Mouse (Mus musculus): ENCODE data around the gene Pitpnb. TPM values are rescaled to one million over a fixed set of nuclear protein-coding genes. Genes with fewer than 3 reads are reported as not detected.

The Pitpnb gene
- polyA plus RNA-seq, 1 experiment, result 0.76 TPM

GRCm38 (mm10) chr5:111401879-111402650 lies 71.5 kb downstream of the Pitpnb start:
- TF ChIP-seq GATA1 (IDR thresholded peaks at IDR 0.05; ENCODE audit: low read length), result no peak
- TF ChIP-seq TAL1 (IDR thresholded peaks at IDR 0.05; ENCODE audit: low read length), result no peak
- peaks cover 15% of the 10 kb centered on the region for H3K4me1 ChIP-seq (ENCODE audit: control insufficient read depth)
- no peak overlapping the region for H3K4me3 ChIP-seq (replicated peaks)
- peaks cover 15% of the 10 kb centered on the region for H3K27me3 ChIP-seq (ENCODE audit: control insufficient read depth)
- no peaks in the 10 kb centered on the region; the same call in 1 of the 2 replicates for H3K9me3 ChIP-seq (ENCODE audit: control insufficient read depth, low read length)
- no peaks in the 10 kb centered on the region for H3K36me3 ChIP-seq (ENCODE audit: control insufficient read depth)

- Histone ChIP-seq H3K4me3 (replicated peaks) (no peak overlapping the region), H3K36me3 (ENCODE audit: control insufficient read depth) (no peaks in the 10 kb centered on the region), H3K9me3 (ENCODE audit: control insufficient read depth, low read length) (no peaks in the 10 kb centered on the region; the same call in 1 of the 2 replicates), H3K4me1 (ENCODE audit: control insufficient read depth) (peaks cover 15% of the 10 kb centered on the region), H3K27me3 (ENCODE audit: control insufficient read depth) (peaks cover 14% of the 10 kb centered on the region)
- no peak for TF ChIP-seq TAL1 (IDR thresholded peaks at IDR 0.05; ENCODE audit: low read length)
- TF ChIP-seq GATA1 (IDR thresholded peaks at IDR 0.05; ENCODE audit: low read length), result no peak
Observed at GRCm38 (mm10) chr5:111402651-111402996, 72.1 kb downstream of the Pitpnb start.

- H3K4me3 ChIP-seq (replicated peaks), result no peak overlapping the region
- no peak for TF ChIP-seq GATA1 (IDR thresholded peaks at IDR 0.05; ENCODE audit: low read length)
- TF ChIP-seq TAL1 (IDR thresholded peaks at IDR 0.05; ENCODE audit: low read length), result no peak
- peaks cover 15% of the 10 kb centered on the region for H3K4me1 ChIP-seq (ENCODE audit: control insufficient read depth)
- H3K9me3 ChIP-seq (ENCODE audit: control insufficient read depth, low read length), result no peaks in the 10 kb centered on the region; the same call in 1 of the 2 replicates
- peaks cover 19% of the 10 kb centered on the region for H3K27me3 ChIP-seq (ENCODE audit: control insufficient read depth)
- no peaks in the 10 kb centered on the region for H3K36me3 ChIP-seq (ENCODE audit: control insufficient read depth)
Observed at GRCm38 (mm10) chr5:111404721-111405120, 74.2 kb downstream of the Pitpnb start.

- peaks cover 4% of the 10 kb centered on the region for H3K4me1 ChIP-seq (ENCODE audit: control insufficient read depth)
- peaks cover 24% of the 10 kb centered on the region for H3K27me3 ChIP-seq (ENCODE audit: control insufficient read depth)
- H3K9me3 ChIP-seq (ENCODE audit: control insufficient read depth, low read length), result no peaks in the 10 kb centered on the region
- TF ChIP-seq TAL1 (IDR thresholded peaks at IDR 0.05; ENCODE audit: low read length), result no peak
- no peak for TF ChIP-seq GATA1 (IDR thresholded peaks at IDR 0.05; ENCODE audit: low read length)
- no peak overlapping the region for H3K4me3 ChIP-seq (replicated peaks)
- H3K36me3 ChIP-seq (ENCODE audit: control insufficient read depth), result no peaks in the 10 kb centered on the region
Observed at GRCm38 (mm10) chr5:111408470-111409105, 78.0 kb downstream of the Pitpnb start.

- Histone ChIP-seq H3K4me1 (ENCODE audit: control insufficient read depth) (no peaks in the 10 kb centered on the region), H3K4me3 (replicated peaks) (no peak overlapping the region), H3K36me3 (ENCODE audit: control insufficient read depth) (no peaks in the 10 kb centered on the region), H3K9me3 (ENCODE audit: control insufficient read depth, low read length) (no peaks in the 10 kb centered on the region), H3K27me3 (ENCODE audit: control insufficient read depth) (peaks cover 33% of the 10 kb centered on the region)
- TF ChIP-seq TAL1 (IDR thresholded peaks at IDR 0.05; ENCODE audit: low read length) (no peak), GATA1 (IDR thresholded peaks at IDR 0.05; ENCODE audit: low read length) (no peak)
Observed at GRCm38 (mm10) chr5:111409412-111410044, 79.0 kb downstream of the Pitpnb start.

- no peaks in the 10 kb centered on the region for H3K36me3 ChIP-seq (ENCODE audit: control insufficient read depth)
- peaks cover 45% of the 10 kb centered on the region for H3K27me3 ChIP-seq (ENCODE audit: control insufficient read depth)
Observed at GRCm38 (mm10) chr5:111410665-111411064, 80.1 kb downstream of the Pitpnb start.

GRCm38 (mm10) chr5:111414192-111414591 lies 83.6 kb downstream of the Pitpnb start:
- no peaks in the 10 kb centered on the region for H3K4me1 ChIP-seq (ENCODE audit: control insufficient read depth)
- TF ChIP-seq TAL1 (IDR thresholded peaks at IDR 0.05; ENCODE audit: low read length) (no peak), GATA1 (IDR thresholded peaks at IDR 0.05; ENCODE audit: low read length) (no peak)
- H3K4me3 ChIP-seq (replicated peaks), result no peak overlapping the region
- peaks cover 75% of the 10 kb centered on the region for H3K27me3 ChIP-seq (ENCODE audit: control insufficient read depth)
- no peaks in the 10 kb centered on the region; the same call in 1 of the 2 replicates for H3K9me3 ChIP-seq (ENCODE audit: control insufficient read depth, low read length)
- H3K36me3 ChIP-seq (ENCODE audit: control insufficient read depth), result no peaks in the 10 kb centered on the region

More at GRCm38 (mm10) chr5:111410665-111411064, 80.1 kb downstream of the Pitpnb start:
- TF ChIP-seq TAL1 (IDR thresholded peaks at IDR 0.05; ENCODE audit: low read length), result no peak
- no peak for TF ChIP-seq GATA1 (IDR thresholded peaks at IDR 0.05; ENCODE audit: low read length)
- Histone ChIP-seq H3K9me3 (ENCODE audit: control insufficient read depth, low read length) (no peaks in the 10 kb centered on the region), H3K4me3 (replicated peaks) (no peak overlapping the region), H3K4me1 (ENCODE audit: control insufficient read depth) (no peaks in the 10 kb centered on the region)

GRCm38 (mm10) chr5:111414770-111415249 lies 84.2 kb downstream of the Pitpnb start:
- Histone ChIP-seq H3K9me3 (ENCODE audit: control insufficient read depth, low read length) (no peaks in the 10 kb centered on the region; the same call in 1 of the 2 replicates), H3K4me1 (ENCODE audit: control insufficient read depth) (no peaks in the 10 kb centered on the region), H3K4me3 (replicated peaks) (no peak overlapping the region), H3K27me3 (ENCODE audit: control insufficient read depth) (peaks cover 77% of the 10 kb centered on the region), H3K36me3 (ENCODE audit: control insufficient read depth) (no peaks in the 10 kb centered on the region)
- TF ChIP-seq TAL1 (IDR thresholded peaks at IDR 0.05; ENCODE audit: low read length), result no peak
- no peak for TF ChIP-seq GATA1 (IDR thresholded peaks at IDR 0.05; ENCODE audit: low read length)

- no peak overlapping the region for H3K4me3 ChIP-seq (replicated peaks)
- no peaks in the 10 kb centered on the region for H3K4me1 ChIP-seq (ENCODE audit: control insufficient read depth)
- TF ChIP-seq GATA1 (IDR thresholded peaks at IDR 0.05; ENCODE audit: low read length) (no peak), TAL1 (IDR thresholded peaks at IDR 0.05; ENCODE audit: low read length) (no peak)
- no peaks in the 10 kb centered on the region; the same call in 1 of the 2 replicates for H3K9me3 ChIP-seq (ENCODE audit: control insufficient read depth, low read length)
- H3K27me3 ChIP-seq (ENCODE audit: control insufficient read depth), result peaks cover 85% of the 10 kb centered on the region
- no peaks in the 10 kb centered on the region for H3K36me3 ChIP-seq (ENCODE audit: control insufficient read depth)
Observed at GRCm38 (mm10) chr5:111415575-111415974, 85.0 kb downstream of the Pitpnb start.

All from erythroblast, embryonic 14.5 days (primary cell).